Mouse (Mus musculus) ES-Bruce4 (cell line): ENCODE results near the gene Ngly1.

Source experiments
- CTCF ChIP-seq: IDR thresholded peaks from one replicate; pipeline ENCODE4 v1.8.1; 2011; ENCODE audit warnings: low read depth, low read length
- EP300 ChIP-seq: IDR thresholded peaks from 2 replicates; pipeline ENCODE4 v1.6.1; 2011; ENCODE audit warnings: low read depth, low read length; ENCODE audit not compliant: insufficient read depth

GRCm38 (mm10) chr14:16260541-16260940 is 11.5 kb downstream of the Ngly1 start:
- no peak for TF ChIP-seq CTCF
- no peak for TF ChIP-seq EP300
